Mouse (Mus musculus): Measurements from ENCODE around the gene Cinp.

- TF ChIP-seq POLR2AphosphoS2 (IDR thresholded peaks at IDR 0.05; ENCODE audit: low read length) (no peak), POLR2A (IDR thresholded peaks at IDR 0.05; ENCODE audit: control insufficient read depth in 1 of 2, insufficient read depth in 1 of 2, low read depth in 1 of 2, low read length in 2 of 2, poor library complexity in 1 of 2) (no peak)
Observed at GRCm38 (mm10) chr12:110850929-110851256, 38.1 kb downstream of the Cinp start.
